Mouse (Mus musculus): Measurements from ENCODE around the gene Slc30a7. TPM values are rescaled to one million over a fixed set of nuclear protein-coding genes. Genes with fewer than 3 reads are reported as not detected.

The Slc30a7 gene
- total and polyA plus RNA-seq, 3 experiments, result 15.0 to 38.9 (median 25.3) TPM

- no peak for TF ChIP-seq UBTF (IDR thresholded peaks at IDR 0.05; ENCODE audit: low read depth, low read length)
Measured at GRCm38 (mm10) chr3:116040776-116041175, 33.6 kb upstream of the Slc30a7 start (continued).

GRCm38 (mm10) chr3:116033871-116034222 lies 26.6 kb upstream of the Slc30a7 start:
- DNase-seq (ENCODE audit: extremely low read depth), result peak; percentile 66

GRCm38 (mm10) chr3:116033218-116033870 lies 26.1 kb upstream of the Slc30a7 start:
- H3K9ac ChIP-seq (ENCODE audit: insufficient read depth, low read depth), result no peak overlapping the region
- dilution Hi-C loops (cut with MboI; ENCODE audit: extremely low pct_ligation_motif_present, extremely low pct_unique_long_range_greater_than_20kb, low sequenced_read_pairs), result no loop called here
- TF ChIP-seq UBTF (IDR thresholded peaks at IDR 0.05; ENCODE audit: low read depth, low read length) (no peak), MXI1 (IDR thresholded peaks at IDR 0.05; ENCODE audit: low read depth, low read length) (no peak), PAX5 (IDR thresholded peaks at IDR 0.05; ENCODE audit: low read length) (no peak), CTCF (conservative IDR thresholded peaks at IDR 0.05 in 1 of 2, IDR thresholded peaks at IDR 0.05 in 1 of 2; ENCODE audit: low read depth in 2 of 2, low read length in 2 of 2) (peak in 1 of 2 experiments; percentile 57; a peak in 2 of 4 replicates), USF1 (IDR thresholded peaks at IDR 0.05; ENCODE audit: low read depth, low read length) (no peak)
- H3K4me2 ChIP-seq (ENCODE audit: insufficient read depth, low read depth, poor library complexity, severe bottlenecking), result no peak overlapping the region
- H3K79me2 ChIP-seq (replicated peaks; ENCODE audit: control insufficient read depth, extremely low read depth, insufficient read depth, poor library complexity, severe bottlenecking), result no peaks in the 10 kb centered on the region
- no peaks in the 10 kb centered on the region for H3K4me1 ChIP-seq (ENCODE audit: control insufficient read depth in 1 of 2, insufficient read depth in 2 of 2)
- no peak for DNase-seq (ENCODE audit: extremely low read depth)
- no peak overlapping the region for H3K4me3 ChIP-seq (replicated peaks in 1 of 3; ENCODE audit: low read depth in 2 of 3, low read length in 2 of 3, poor library complexity in 1 of 3)
- in situ Hi-C loops (cut with MboI; ENCODE audit: low pct_ligation_motif_present, low pct_unique_long_range_greater_than_20kb, low sequenced_read_pairs), result loop anchor here (25.0 kb wide), 1 partner anchor 279 kb away; no protein-coding TSS in a partner anchor
- H3K36me3 ChIP-seq (replicated peaks in 1 of 2; ENCODE audit: control insufficient read depth in 1 of 2, insufficient read depth in 1 of 2, low read length in 1 of 2), result peaks cover 5 to 8% of the 10 kb centered on the region in 2 experiments
- no peaks in the 10 kb centered on the region for H3K9me3 ChIP-seq (replicated peaks; ENCODE audit: low read length)
- no peaks in the 10 kb centered on the region for H3K27me3 ChIP-seq (replicated peaks)
- H3K27ac ChIP-seq (ENCODE audit: insufficient read depth, low read depth), result no peak overlapping the region

More at GRCm38 (mm10) chr3:116033871-116034222, 26.6 kb upstream of the Slc30a7 start:
- Histone ChIP-seq H3K4me3 (replicated peaks in 1 of 3; ENCODE audit: low read depth in 2 of 3, low read length in 2 of 3, poor library complexity in 1 of 3) (no peak overlapping the region), H3K27ac (ENCODE audit: insufficient read depth, low read depth) (no peak overlapping the region), H3K4me2 (ENCODE audit: insufficient read depth, low read depth, poor library complexity, severe bottlenecking) (no peak overlapping the region), H3K79me2 (replicated peaks; ENCODE audit: control insufficient read depth, extremely low read depth, insufficient read depth, poor library complexity, severe bottlenecking) (no peaks in the 10 kb centered on the region), H3K9me3 (replicated peaks; ENCODE audit: low read length) (no peaks in the 10 kb centered on the region), H3K4me1 (ENCODE audit: control insufficient read depth in 1 of 2, insufficient read depth in 2 of 2) (no peaks in the 10 kb centered on the region), H3K36me3 (replicated peaks in 1 of 2; ENCODE audit: control insufficient read depth in 1 of 2, insufficient read depth in 1 of 2, low read length in 1 of 2) (peaks cover 0 to 3% of the 10 kb centered on the region in 2 experiments), H3K9ac (ENCODE audit: insufficient read depth, low read depth) (no peak overlapping the region), H3K27me3 (replicated peaks) (no peaks in the 10 kb centered on the region)
- TF ChIP-seq ZKSCAN1 (IDR thresholded peaks at IDR 0.05; ENCODE audit: borderline replicate concordance, low read depth, low read length), result no peak
- peak; percentile 84 for TF ChIP-seq SMC3 (IDR thresholded peaks at IDR 0.05; ENCODE audit: low read depth, low read length)
- TF ChIP-seq JUND (conservative IDR thresholded peaks at IDR 0.05; ENCODE audit: low read depth, low read length), result 0 out of 2 replicates have a peak, but pooled peaks have one; percentile 24
- no peak for TF ChIP-seq UBTF (IDR thresholded peaks at IDR 0.05; ENCODE audit: low read depth, low read length)
- no peak for TF ChIP-seq USF1 (IDR thresholded peaks at IDR 0.05; ENCODE audit: low read depth, low read length)
- TF ChIP-seq TCF12 (IDR thresholded peaks at IDR 0.05; ENCODE audit: low read depth, low read length), result no peak
- no peak; the same call in 1 of the 2 replicates for TF ChIP-seq ZNF384 (IDR thresholded peaks at IDR 0.05; ENCODE audit: low read depth, low read length)
- no peak for TF ChIP-seq MAFK (IDR thresholded peaks at IDR 0.05; ENCODE audit: insufficient replicate concordance, low read length)
- no peak for TF ChIP-seq IRF4 (IDR thresholded peaks at IDR 0.05; ENCODE audit: low read depth, low read length)
- TF ChIP-seq POLR2AphosphoS2 (IDR thresholded peaks at IDR 0.05; ENCODE audit: low read depth, low read length), result no peak
- no peak for TF ChIP-seq CHD2 (IDR thresholded peaks at IDR 0.05; ENCODE audit: low read length)
- TF ChIP-seq E2F4 (IDR thresholded peaks at IDR 0.05; ENCODE audit: insufficient replicate concordance, low read depth, low read length), result no peak
- TF ChIP-seq TBP (conservative IDR thresholded peaks at IDR 0.05; ENCODE audit: low read depth, low read length), result no peak
- TF ChIP-seq MYC (IDR thresholded peaks at IDR 0.05; ENCODE audit: low read depth, low read length), result no peak
- TF ChIP-seq GABPA (IDR thresholded peaks at IDR 0.05; ENCODE audit: insufficient replicate concordance, low read depth, low read length), result no peak
- TF ChIP-seq ZMIZ1 (IDR thresholded peaks at IDR 0.05; ENCODE audit: low read depth, low read length), result no peak
- TF ChIP-seq ETS1 (conservative IDR thresholded peaks at IDR 0.05; ENCODE audit: low read depth, low read length), result no peak
- no peak for TF ChIP-seq BHLHE40 (IDR thresholded peaks at IDR 0.05; ENCODE audit: low read depth, low read length)
- no peak for TF ChIP-seq MXI1 (IDR thresholded peaks at IDR 0.05; ENCODE audit: low read depth, low read length)
- peak in 1 of 2 experiments; percentile 86; a peak in 2 of 4 replicates for TF ChIP-seq CTCF (conservative IDR thresholded peaks at IDR 0.05 in 1 of 2, IDR thresholded peaks at IDR 0.05 in 1 of 2; ENCODE audit: low read depth in 2 of 2, low read length in 2 of 2)
- no peak for TF ChIP-seq NELFE (IDR thresholded peaks at IDR 0.05; ENCODE audit: low read depth, low read length)
- TF ChIP-seq RAD21 (IDR thresholded peaks at IDR 0.05; ENCODE audit: low read depth, low read length), result peak; percentile 97
- no peak for TF ChIP-seq JUN (IDR thresholded peaks at IDR 0.05; ENCODE audit: insufficient read depth, low read depth, low read length)
- TF ChIP-seq SIN3A (IDR thresholded peaks at IDR 0.05; ENCODE audit: low read length), result 0 out of 2 replicates have a peak, but pooled peaks have one; percentile 26
- TF ChIP-seq USF2 (conservative IDR thresholded peaks at IDR 0.05; ENCODE audit: low read depth, low read length), result no peak
- TF ChIP-seq MEF2A (IDR thresholded peaks at IDR 0.05; ENCODE audit: borderline replicate concordance, low read depth, low read length), result no peak
- TF ChIP-seq CHD1 (IDR thresholded peaks at IDR 0.05; ENCODE audit: low read depth, low read length), result no peak
- no peak for TF ChIP-seq NRF1 (IDR thresholded peaks at IDR 0.05; ENCODE audit: low read depth, low read length)
- peak; percentile 52; the same call in 1 of the 2 replicates for TF ChIP-seq ZC3H11A (IDR thresholded peaks at IDR 0.05; ENCODE audit: low read depth, low read length)
- TF ChIP-seq MAX (IDR thresholded peaks at IDR 0.05; ENCODE audit: low read length), result no peak
- no peak for TF ChIP-seq PAX5 (IDR thresholded peaks at IDR 0.05; ENCODE audit: low read length)
- no peak for TF ChIP-seq ELF1 (IDR thresholded peaks at IDR 0.05; ENCODE audit: low read depth, low read length)
- dilution Hi-C loops (cut with MboI; ENCODE audit: extremely low pct_ligation_motif_present, extremely low pct_unique_long_range_greater_than_20kb, low sequenced_read_pairs), result no loop called here
- in situ Hi-C loops (cut with MboI; ENCODE audit: low pct_ligation_motif_present, low pct_unique_long_range_greater_than_20kb, low sequenced_read_pairs), result loop anchor here (25.0 kb wide), 1 partner anchor 278 kb away; no protein-coding TSS in a partner anchor
